Mouse (Mus musculus) bone marrow, adult 2 months (tissue): ENCODE measurements around the gene Rxrb.

ENCODE experiments used
- CTCF ChIP-seq: fragments of 200-500 bp; IDR thresholded peaks from 2 replicates; pipeline ENCODE4 v1.5.1; 2011; ENCODE audit warnings: low read length, control low read depth; ENCODE audit not compliant: control insufficient read depth, insufficient read depth
- POLR2A ChIP-seq: fragments of 200-500 bp; IDR thresholded peaks from 2 replicates; pipeline ENCODE4 v1.6.1; 2011; ENCODE audit warnings: low read depth, mild to moderate bottlenecking, control low read depth, low read length, borderline replicate concordance; ENCODE audit not compliant: control insufficient read depth

DNA sequence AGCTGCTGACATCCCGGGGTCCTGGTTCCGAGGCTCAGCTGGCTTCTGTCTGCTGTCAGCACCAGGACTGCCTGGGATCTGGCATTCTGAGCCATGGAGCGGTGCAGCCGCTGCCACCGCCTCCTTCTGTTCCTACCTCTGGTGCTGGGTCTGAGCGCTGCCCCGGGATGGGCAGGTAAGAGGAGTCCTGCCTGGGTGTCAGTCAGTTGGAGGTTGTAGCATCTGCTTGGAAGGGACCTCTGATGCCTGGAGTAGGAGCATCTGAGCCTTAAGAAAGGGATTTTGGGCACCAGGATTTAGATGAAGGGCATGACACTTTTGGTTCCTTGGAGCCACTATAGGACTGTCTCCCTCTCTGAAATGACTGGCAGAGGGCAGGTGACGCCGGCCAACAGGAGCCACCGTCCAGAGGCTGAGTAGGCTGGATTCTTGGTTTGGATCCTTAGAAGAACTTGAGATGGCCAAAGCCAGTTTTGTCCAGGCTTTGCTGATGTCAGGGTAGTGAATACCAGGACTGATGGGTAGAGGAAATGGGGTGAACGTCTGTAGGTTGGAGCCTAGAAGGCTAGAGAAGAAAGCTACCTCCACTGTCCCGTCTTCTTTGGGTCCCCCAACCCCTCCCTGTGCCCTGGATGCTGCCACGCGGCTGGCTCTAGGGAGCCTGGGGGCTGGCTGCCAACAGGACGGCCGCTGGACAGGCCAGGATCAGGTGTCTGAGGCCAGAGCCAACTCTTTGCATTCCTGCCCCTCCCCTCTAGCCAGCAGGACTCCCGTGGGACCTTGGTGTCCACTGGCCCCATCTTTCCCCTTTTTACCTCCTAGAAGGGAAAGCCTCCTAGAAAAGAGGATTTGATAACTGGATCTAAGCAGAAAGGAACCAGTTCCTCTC lies 8.2 kb downstream of the Rxrb start:
- TF ChIP-seq CTCF = no peak
- TF ChIP-seq POLR2A = no peak
